Mouse (Mus musculus) kidney, adult 8-10 months (tissue): ENCODE results near the gene Dis3l.
A peak's percentile ranks its signal among the peaks of the same experiment; 100 is the strongest.
"Not testable (repeated sequence)": the region's sequence is repeated elsewhere in the genome, so short reads cannot be mapped to it uniquely, and the experiment has no call there.

ENCODE experiments used
- DNase-seq, 2 experiments: peaks; one replicate each; pipeline ENCODE4 v3.0.0; 2022

The Dis3l gene

GRCm38 (mm10) chr9:64316986-64317385, 24.1 kb downstream of the Dis3l start:
- DNase-seq, result no peak

- DNase-seq, result no peak
These were observed 26.4 kb downstream of the Dis3l start for GRCm38 (mm10) chr9:64314696-64315095.

- DNase-seq, result no peak
These were observed 29.0 kb downstream of the Dis3l start for GRCm38 (mm10) chr9:64312128-64312527.

GRCm38 (mm10) chr9:64310996-64311785, 29.9 kb downstream of the Dis3l start:
- peak; percentile 21 to 57 for DNase-seq

- no peak for DNase-seq
These were observed 34.4 kb downstream of the Dis3l start for GRCm38 (mm10) chr9:64306476-64307312.

- not testable (repeated sequence) for DNase-seq
These were observed 38.0 kb downstream of the Dis3l start for GRCm38 (mm10) chr9:64303086-64303485.

- no peak for DNase-seq
These were observed 58.6 kb downstream of the Dis3l start for GRCm38 (mm10) chr9:64282404-64282987.

- DNase-seq, result no peak
These were observed 59.3 kb downstream of the Dis3l start for GRCm38 (mm10) chr9:64281781-64282178.

- DNase-seq, result peak; percentile 93 to 96
These were observed 59.8 kb downstream of the Dis3l start, which contains the start of gene Tipin for GRCm38 (mm10) chr9:64281105-64281780. Gene Tipin, plus strand, starts transcription at chr9:64281581.

GRCm38 (mm10) chr9:64278665-64279310, 62.3 kb downstream of the Dis3l start:
- no peak for DNase-seq

- DNase-seq, result peak; percentile 37 to 79
These were observed 63.4 kb downstream of the Dis3l start for GRCm38 (mm10) chr9:64277706-64278105.

- peak in 1 of 2 experiments; percentile 35 for DNase-seq
These were observed 66.2 kb downstream of the Dis3l start for GRCm38 (mm10) chr9:64274919-64275318.

GRCm38 (mm10) chr9:64274291-64274690, 66.8 kb downstream of the Dis3l start:
- DNase-seq, result no peak

- no peak for DNase-seq
These were observed 67.3 kb downstream of the Dis3l start for GRCm38 (mm10) chr9:64273757-64274156.

- peak; percentile 24 to 72 for DNase-seq
These were observed 68.5 kb downstream of the Dis3l start for GRCm38 (mm10) chr9:64272611-64273010.

- DNase-seq, result no peak
These were observed 69.8 kb downstream of the Dis3l start for GRCm38 (mm10) chr9:64271249-64271648.

GRCm38 (mm10) chr9:64268836-64269235, 72.3 kb downstream of the Dis3l start:
- not testable (repeated sequence) for DNase-seq

GRCm38 (mm10) chr9:64268196-64268595, 72.9 kb downstream of the Dis3l start:
- DNase-seq, result no peak

GRCm38 (mm10) chr9:64267231-64267630, 73.9 kb downstream of the Dis3l start:
- no peak for DNase-seq

GRCm38 (mm10) chr9:64264813-64265212, 76.3 kb downstream of the Dis3l start:
- no peak for DNase-seq

- no peak for DNase-seq
These were observed 80.1 kb downstream of the Dis3l start for GRCm38 (mm10) chr9:64261023-64261422.

GRCm38 (mm10) chr9:64259906-64260305, 81.2 kb downstream of the Dis3l start:
- no peak for DNase-seq
